Mouse (Mus musculus): Measurements from ENCODE around the gene Ang2. TPM values are rescaled to one million over a fixed set of nuclear protein-coding genes. Genes with fewer than 3 reads are reported as not detected.
A peak's percentile ranks its signal among the peaks of the same experiment; 100 is the strongest.
"Not testable (repeated sequence)": the region's sequence is repeated elsewhere in the genome, so short reads cannot be mapped to it uniquely, and the experiment has no call there.

Gene Ang2
- not detected in 2 replicates for polyA plus RNA-seq (2014; fragmentation: Nextera tagmentation; extraction: Ambion mirVana)

DNA sequence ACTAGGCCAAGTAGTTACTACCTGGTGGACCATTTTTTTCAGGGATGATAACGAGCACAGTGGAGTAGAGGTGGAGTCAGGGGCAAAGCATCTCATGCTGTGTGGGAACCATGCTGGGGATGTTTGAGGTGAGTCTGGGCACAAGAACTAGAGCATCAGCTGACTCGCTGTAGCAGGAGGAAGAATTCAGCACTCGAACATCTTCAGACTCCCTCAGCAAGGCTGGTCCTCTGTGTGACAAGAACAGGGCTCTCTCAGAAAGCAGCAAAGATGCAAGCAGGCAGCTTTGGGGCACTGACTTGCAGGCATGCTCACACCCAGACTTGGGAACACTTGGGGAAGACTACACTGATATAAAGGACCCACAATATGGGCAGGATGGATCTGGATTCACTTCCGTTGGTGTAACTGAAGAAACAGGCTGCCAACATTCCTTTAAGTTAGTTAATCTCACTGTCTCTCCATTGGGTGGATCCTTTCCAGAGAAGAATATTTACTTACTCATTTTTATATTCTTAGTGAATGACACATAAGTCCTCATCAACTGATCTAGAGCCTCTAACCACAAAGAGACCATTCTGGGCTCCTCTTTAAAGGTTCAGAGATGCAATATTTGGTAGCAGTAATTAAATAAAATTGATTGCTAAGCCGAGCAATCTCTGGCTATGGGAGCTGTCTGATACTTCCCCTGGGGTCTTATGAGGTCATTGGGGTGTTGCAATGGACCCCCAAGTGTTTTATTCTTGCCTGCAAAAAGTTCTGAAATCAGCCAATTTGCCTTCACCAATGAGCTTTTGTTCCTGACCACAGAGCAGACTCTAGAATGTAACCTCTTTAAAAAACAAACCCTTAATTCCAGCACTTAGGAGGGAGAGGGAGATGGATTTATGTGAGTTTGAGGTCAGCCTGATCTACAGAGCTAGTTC lies at the start of gene Ang2:
TSS of gene Ang2 (minus strand) at position 51 of the 926 bp plus-strand sequence.
- H3K9me3 ChIP-seq (ENCODE audit: control insufficient read depth, low read depth, low read length) = no peaks in the 10 kb centered on the region
- H3K27me3 ChIP-seq (ENCODE audit: control insufficient read depth, insufficient read depth, low read length) = no peaks in the 10 kb centered on the region
- H3K9ac ChIP-seq (replicated peaks; ENCODE audit: low read depth, low read length) = no peak within 1 kb of the TSS
- no peaks in the 10 kb centered on the region for H3K4me1 ChIP-seq (ENCODE audit: control insufficient read depth, insufficient read depth, low read length)
- no peaks in the 10 kb centered on the region for H3K36me3 ChIP-seq (ENCODE audit: control insufficient read depth, insufficient read depth, low read length)
- H3K4me2 ChIP-seq (replicated peaks; ENCODE audit: low read depth, low read length) = no peak within 1 kb of the TSS
- H3K27ac ChIP-seq (ENCODE audit: low read length) = no peak within 1 kb of the TSS
- ATAC-seq (ENCODE audit: insufficient number of reproducible peaks, insufficient read depth, low FRiP score, low read depth) = no peak
- WGBS = 81% methylated on average over 5 of the region's 5 CpGs
- no peak within 1 kb of the TSS for H3K4me3 ChIP-seq (ENCODE audit: low read depth, low read length)

DNA sequence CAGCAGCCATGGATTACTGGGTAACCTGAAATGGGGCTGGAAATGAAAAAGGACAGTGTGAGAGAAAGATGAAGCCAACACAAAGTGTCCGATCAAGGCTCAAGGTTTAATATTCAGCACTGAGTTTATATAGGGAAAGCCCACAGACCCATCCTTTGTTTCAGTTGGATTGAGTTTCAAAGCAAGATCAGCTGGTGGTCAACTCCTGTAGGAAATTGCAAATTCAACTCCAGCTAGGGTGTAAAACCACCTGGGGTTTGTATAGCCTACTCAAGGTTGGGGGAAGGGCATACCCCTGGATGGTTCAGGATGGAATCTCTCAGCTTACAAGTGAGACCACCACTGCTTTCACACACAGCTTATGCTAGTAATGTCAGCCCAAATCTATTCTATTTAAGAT lies 48.8 kb upstream of the Ang2 start:
- no peak for ATAC-seq (ENCODE audit: insufficient number of reproducible peaks, insufficient read depth, low FRiP score, low read depth)
- H3K9me3 ChIP-seq (ENCODE audit: control insufficient read depth, low read depth, low read length) = no peaks in the 10 kb centered on the region
- no peaks in the 10 kb centered on the region for H3K36me3 ChIP-seq (ENCODE audit: control insufficient read depth, insufficient read depth, low read length)
- no peak overlapping the region for H3K4me2 ChIP-seq (replicated peaks; ENCODE audit: low read depth, low read length)
- H3K9ac ChIP-seq (replicated peaks; ENCODE audit: low read depth, low read length) = no peak overlapping the region
- 84% methylated on average over 1 of the region's 1 CpGs for WGBS
- no peaks in the 10 kb centered on the region for H3K27me3 ChIP-seq (ENCODE audit: control insufficient read depth, insufficient read depth, low read length)
- no peak overlapping the region for H3K4me3 ChIP-seq (ENCODE audit: low read depth, low read length)
- H3K27ac ChIP-seq (ENCODE audit: low read length) = no peak overlapping the region
- H3K4me1 ChIP-seq (ENCODE audit: control insufficient read depth, insufficient read depth, low read length) = no peaks in the 10 kb centered on the region

DNA sequence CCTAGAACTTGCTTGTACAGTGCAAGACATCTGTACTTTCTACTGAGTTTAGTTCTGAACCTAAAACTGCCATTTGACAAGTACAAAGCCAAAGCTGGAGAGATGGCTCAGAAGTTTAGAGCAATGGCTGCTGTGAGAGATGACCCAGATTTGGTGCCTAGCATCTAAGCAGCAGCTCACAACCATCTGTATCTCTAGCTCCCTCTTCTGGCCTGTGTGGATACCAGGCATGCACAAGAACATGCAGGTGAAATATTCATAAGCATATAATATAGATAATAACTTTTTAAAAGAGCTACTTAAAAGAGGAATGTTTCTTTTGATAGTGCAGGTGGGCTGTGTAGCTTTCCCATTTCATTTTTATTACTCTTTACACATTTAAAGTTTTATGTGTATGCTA lies 42.0 kb upstream of the Ang2 start:
- H3K4me1 ChIP-seq (ENCODE audit: control insufficient read depth, insufficient read depth, low read length) = no peaks in the 10 kb centered on the region
- no peaks in the 10 kb centered on the region for H3K36me3 ChIP-seq (ENCODE audit: control insufficient read depth, insufficient read depth, low read length)
- H3K27me3 ChIP-seq (ENCODE audit: control insufficient read depth, insufficient read depth, low read length) = no peaks in the 10 kb centered on the region
- no peak overlapping the region for H3K9ac ChIP-seq (replicated peaks; ENCODE audit: low read depth, low read length)
- no peak for ATAC-seq (ENCODE audit: insufficient number of reproducible peaks, insufficient read depth, low FRiP score, low read depth)
- H3K27ac ChIP-seq (ENCODE audit: low read length) = no peak overlapping the region
- H3K4me3 ChIP-seq (ENCODE audit: low read depth, low read length) = no peak overlapping the region
- no peak overlapping the region for H3K4me2 ChIP-seq (replicated peaks; ENCODE audit: low read depth, low read length)
- no peaks in the 10 kb centered on the region for H3K9me3 ChIP-seq (ENCODE audit: control insufficient read depth, low read depth, low read length)

DNA sequence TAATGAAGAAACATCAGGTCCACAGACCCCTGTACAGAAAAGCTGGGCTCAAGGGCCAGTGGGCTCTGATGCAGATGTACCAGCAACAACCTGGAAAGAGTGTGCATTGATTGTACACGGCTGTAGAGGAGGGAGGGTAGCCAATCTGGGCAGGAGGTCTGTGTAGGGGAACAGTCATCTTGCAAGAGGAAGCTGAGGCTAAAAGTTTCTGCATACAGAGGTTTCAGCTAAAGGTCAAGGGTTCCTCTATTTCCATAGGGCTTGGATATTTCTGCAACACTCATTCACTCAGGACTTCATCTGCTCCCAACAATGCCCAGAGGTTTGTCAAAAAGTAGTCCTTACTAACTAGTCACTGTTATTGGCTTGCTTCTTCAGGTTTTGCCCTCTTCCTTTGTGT lies 38.5 kb upstream of the Ang2 start:
- H3K36me3 ChIP-seq (ENCODE audit: control insufficient read depth, insufficient read depth, low read length); H3K4me2 ChIP-seq (replicated peaks; ENCODE audit: low read depth, low read length); H3K4me1 ChIP-seq (ENCODE audit: control insufficient read depth, insufficient read depth, low read length); H3K4me3 ChIP-seq (ENCODE audit: low read depth, low read length); H3K9ac ChIP-seq (replicated peaks; ENCODE audit: low read depth, low read length); ATAC-seq (ENCODE audit: insufficient number of reproducible peaks, insufficient read depth, low FRiP score, low read depth); H3K27ac ChIP-seq (ENCODE audit: low read length); H3K9me3 ChIP-seq (ENCODE audit: control insufficient read depth, low read depth, low read length); H3K27me3 ChIP-seq (ENCODE audit: control insufficient read depth, insufficient read depth, low read length): not testable (repeated sequence)
- 68% methylated on average over 1 of the region's 1 CpGs for WGBS

DNA sequence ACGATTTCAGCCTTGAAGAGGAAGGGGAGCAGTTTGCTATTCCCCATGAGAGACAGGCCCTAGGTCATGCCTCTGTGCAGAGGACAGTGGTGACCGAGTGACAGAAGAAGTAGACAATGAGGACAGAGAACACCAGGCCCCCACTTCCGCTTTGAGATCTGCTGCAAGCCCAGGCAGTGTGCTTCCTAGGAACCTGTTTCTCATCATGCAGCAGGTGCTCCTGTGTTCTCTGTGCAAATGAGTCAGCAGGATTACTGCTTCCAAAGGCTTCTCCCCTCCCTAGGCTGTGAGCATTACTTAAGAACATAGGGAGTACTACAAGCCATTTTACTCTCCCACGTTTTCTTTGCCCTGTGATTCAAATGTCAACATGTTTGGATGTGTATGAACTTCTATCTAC lies 30.7 kb upstream of the Ang2 start:
- not testable (repeated sequence) for H3K27me3 ChIP-seq (ENCODE audit: control insufficient read depth, insufficient read depth, low read length); H3K36me3 ChIP-seq (ENCODE audit: control insufficient read depth, insufficient read depth, low read length); H3K4me3 ChIP-seq (ENCODE audit: low read depth, low read length); H3K4me1 ChIP-seq (ENCODE audit: control insufficient read depth, insufficient read depth, low read length); H3K27ac ChIP-seq (ENCODE audit: low read length); H3K9ac ChIP-seq (replicated peaks; ENCODE audit: low read depth, low read length); H3K9me3 ChIP-seq (ENCODE audit: control insufficient read depth, low read depth, low read length); H3K4me2 ChIP-seq (replicated peaks; ENCODE audit: low read depth, low read length)
- 43% methylated on average over 4 of the region's 4 CpGs for WGBS
- peak; percentile 37; the same call in 1 of the 2 replicates for ATAC-seq (ENCODE audit: insufficient number of reproducible peaks, insufficient read depth, low FRiP score, low read depth)

DNA sequence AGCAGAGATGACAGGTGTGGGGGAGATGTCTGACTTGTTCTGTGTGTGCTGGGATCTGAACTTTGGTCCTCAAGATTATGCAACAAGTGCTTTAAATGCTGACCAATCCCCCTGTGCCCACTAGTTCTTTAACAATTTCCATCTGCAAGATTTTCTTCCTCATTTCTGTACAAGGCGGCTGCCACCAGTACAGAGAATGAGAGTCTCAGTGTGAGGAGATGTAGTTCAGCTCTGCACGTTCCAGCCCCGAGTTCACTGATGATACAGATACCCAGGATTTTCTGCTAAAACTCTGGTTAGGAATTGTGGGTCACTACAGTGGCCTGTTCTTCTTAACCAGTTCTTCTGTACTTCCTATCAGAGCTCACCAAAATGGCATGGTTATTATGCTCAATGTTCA lies 21.1 kb upstream of the Ang2 start:
- H3K27ac ChIP-seq (ENCODE audit: low read length); H3K9ac ChIP-seq (replicated peaks; ENCODE audit: low read depth, low read length); H3K4me1 ChIP-seq (ENCODE audit: control insufficient read depth, insufficient read depth, low read length); H3K4me3 ChIP-seq (ENCODE audit: low read depth, low read length); H3K4me2 ChIP-seq (replicated peaks; ENCODE audit: low read depth, low read length); ATAC-seq (ENCODE audit: insufficient number of reproducible peaks, insufficient read depth, low FRiP score, low read depth); H3K9me3 ChIP-seq (ENCODE audit: control insufficient read depth, low read depth, low read length); H3K36me3 ChIP-seq (ENCODE audit: control insufficient read depth, insufficient read depth, low read length); H3K27me3 ChIP-seq (ENCODE audit: control insufficient read depth, insufficient read depth, low read length): not testable (repeated sequence)
- WGBS = 84% methylated on average over 3 of the region's 3 CpGs

DNA sequence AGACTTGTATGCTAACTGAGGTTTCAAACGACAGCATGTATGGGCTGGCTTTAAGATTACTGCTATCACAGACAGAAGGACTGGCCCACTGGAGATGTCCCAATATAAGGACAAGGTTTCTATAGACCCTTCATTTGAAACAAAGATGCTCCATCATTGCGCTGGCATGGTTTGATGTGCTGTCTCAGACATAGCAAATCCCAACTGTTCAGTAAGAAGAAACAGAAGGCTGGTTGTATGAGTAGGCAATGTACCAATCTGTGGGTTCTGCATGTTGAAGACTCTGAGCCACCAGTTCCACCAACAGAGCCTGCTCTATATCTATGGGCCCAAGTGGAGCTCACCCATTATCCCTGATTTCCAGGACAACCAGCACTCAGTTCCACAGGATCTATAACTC lies 4.2 kb upstream of the Ang2 start, which contains the start of gene Ear14:
TSS of gene Ear14 (plus strand) at position 277 of the 400 bp plus-strand sequence.
- H3K4me3 ChIP-seq (ENCODE audit: low read depth, low read length) = no peak within 1 kb of the TSS
- no peak within 1 kb of the TSS for H3K4me2 ChIP-seq (replicated peaks; ENCODE audit: low read depth, low read length)
- no peaks in the 10 kb centered on the region for H3K9me3 ChIP-seq (ENCODE audit: control insufficient read depth, low read depth, low read length)
- no peaks in the 10 kb centered on the region for H3K36me3 ChIP-seq (ENCODE audit: control insufficient read depth, insufficient read depth, low read length)
- no peaks in the 10 kb centered on the region for H3K27me3 ChIP-seq (ENCODE audit: control insufficient read depth, insufficient read depth, low read length)
- WGBS = 86% methylated on average over 2 of the region's 2 CpGs
- H3K27ac ChIP-seq (ENCODE audit: low read length) = no peak within 1 kb of the TSS
- no peaks in the 10 kb centered on the region for H3K4me1 ChIP-seq (ENCODE audit: control insufficient read depth, insufficient read depth, low read length)
- no peak for ATAC-seq (ENCODE audit: insufficient number of reproducible peaks, insufficient read depth, low FRiP score, low read depth)
- H3K9ac ChIP-seq (replicated peaks; ENCODE audit: low read depth, low read length) = no peak within 1 kb of the TSS

DNA sequence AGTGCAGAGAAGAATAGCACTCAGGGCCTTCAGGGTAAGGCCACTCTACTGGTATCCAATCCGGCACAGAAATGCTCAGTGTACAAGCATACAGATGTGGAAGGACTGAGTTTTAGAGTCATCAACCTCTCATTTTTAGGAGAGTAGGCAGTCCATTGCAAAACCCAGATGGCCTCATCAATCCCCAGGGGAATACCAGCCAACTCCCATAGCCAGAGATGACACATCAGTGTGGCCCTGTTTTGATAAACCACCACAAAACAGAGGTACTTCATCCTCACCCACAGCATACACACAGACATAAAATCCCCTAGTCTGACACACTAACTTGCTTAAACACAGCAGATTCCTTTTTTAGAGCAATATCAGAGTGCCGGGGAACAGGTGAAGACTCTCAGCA lies 1.5 kb upstream of the Ang2 start:
- no peak overlapping the region for H3K4me3 ChIP-seq (ENCODE audit: low read depth, low read length)
- WGBS = 91% methylated on average over 2 of the region's 2 CpGs
- H3K4me1 ChIP-seq (ENCODE audit: control insufficient read depth, insufficient read depth, low read length) = no peaks in the 10 kb centered on the region
- no peak overlapping the region for H3K27ac ChIP-seq (ENCODE audit: low read length)
- H3K9me3 ChIP-seq (ENCODE audit: control insufficient read depth, low read depth, low read length) = no peaks in the 10 kb centered on the region
- H3K27me3 ChIP-seq (ENCODE audit: control insufficient read depth, insufficient read depth, low read length) = no peaks in the 10 kb centered on the region
- H3K36me3 ChIP-seq (ENCODE audit: control insufficient read depth, insufficient read depth, low read length) = no peaks in the 10 kb centered on the region
- ATAC-seq (ENCODE audit: insufficient number of reproducible peaks, insufficient read depth, low FRiP score, low read depth) = no peak
- no peak overlapping the region for H3K9ac ChIP-seq (replicated peaks; ENCODE audit: low read depth, low read length)
- H3K4me2 ChIP-seq (replicated peaks; ENCODE audit: low read depth, low read length) = no peak overlapping the region

DNA sequence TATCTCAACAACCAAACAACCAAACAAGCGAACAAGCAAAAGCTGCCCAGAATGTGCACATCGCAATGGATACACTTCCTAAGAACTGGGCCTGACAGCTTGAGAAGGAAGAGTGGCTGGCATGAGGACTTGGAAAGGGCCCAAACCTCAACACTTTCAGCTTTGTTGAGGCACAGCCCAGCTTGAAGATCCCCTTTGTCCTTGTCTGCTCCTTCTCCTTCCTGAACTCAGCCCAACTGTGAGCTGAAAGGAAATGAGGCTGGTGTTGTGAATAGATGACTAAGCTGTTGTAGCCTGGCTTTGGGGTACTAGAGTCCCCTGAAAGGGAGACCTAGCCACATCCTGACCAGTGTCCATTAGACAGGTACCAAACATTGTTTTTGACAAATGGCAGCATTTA lies 1.1 kb upstream of the Ang2 start:
- H3K9me3 ChIP-seq (ENCODE audit: control insufficient read depth, low read depth, low read length) = no peaks in the 10 kb centered on the region
- 94% methylated on average over 2 of the region's 2 CpGs for WGBS
- H3K4me1 ChIP-seq (ENCODE audit: control insufficient read depth, insufficient read depth, low read length) = no peaks in the 10 kb centered on the region
- no peak overlapping the region for H3K27ac ChIP-seq (ENCODE audit: low read length)
- no peak overlapping the region for H3K4me3 ChIP-seq (ENCODE audit: low read depth, low read length)
- no peak for ATAC-seq (ENCODE audit: insufficient number of reproducible peaks, insufficient read depth, low FRiP score, low read depth)
- H3K27me3 ChIP-seq (ENCODE audit: control insufficient read depth, insufficient read depth, low read length) = no peaks in the 10 kb centered on the region
- H3K4me2 ChIP-seq (replicated peaks; ENCODE audit: low read depth, low read length) = no peak overlapping the region
- H3K36me3 ChIP-seq (ENCODE audit: control insufficient read depth, insufficient read depth, low read length) = no peaks in the 10 kb centered on the region
- H3K9ac ChIP-seq (replicated peaks; ENCODE audit: low read depth, low read length) = no peak overlapping the region

Measured in stomach, embryonic 14.5 days (tissue).